Mouse (Mus musculus): ENCODE data around the gene Hspa1l. TPM values are rescaled to one million over a fixed set of nuclear protein-coding genes. Genes with fewer than 3 reads are reported as not detected.

The Hspa1l gene
- polyA plus RNA-seq, 1 experiment from 2014 or later, result 0.66 TPM

GRCm38 (mm10) chr17:35026206-35026605 is 53.7 kb downstream of the Hspa1l start:
- Histone ChIP-seq H3K9me3 (ENCODE audit: control insufficient read depth, low read length) (no peaks in the 10 kb centered on the region), H3K4me3 (ENCODE audit: low read depth, low read length) (no peak overlapping the region), H3K4me2 (no peak overlapping the region), H3K36me3 (ENCODE audit: control insufficient read depth, insufficient read depth, low read length) (no peaks in the 10 kb centered on the region), H3K27me3 (replicated peaks; ENCODE audit: control insufficient read depth, insufficient read depth, low read length) (no peaks in the 10 kb centered on the region), H3K4me1 (replicated peaks; ENCODE audit: control insufficient read depth, insufficient read depth, low read length) (peaks cover 61% of the 10 kb centered on the region), H3K9ac (ENCODE audit: low read depth, low read length) (no peak overlapping the region), H3K27ac (ENCODE audit: low read depth, low read length) (no peak overlapping the region)
- ATAC-seq (replicated peaks; ENCODE audit: low FRiP score) (no peak), DNase-seq (ENCODE audit: low spot score) (no peak)
- WGBS, result 76% methylated on average over 5 of the region's 5 CpGs

DNA sequence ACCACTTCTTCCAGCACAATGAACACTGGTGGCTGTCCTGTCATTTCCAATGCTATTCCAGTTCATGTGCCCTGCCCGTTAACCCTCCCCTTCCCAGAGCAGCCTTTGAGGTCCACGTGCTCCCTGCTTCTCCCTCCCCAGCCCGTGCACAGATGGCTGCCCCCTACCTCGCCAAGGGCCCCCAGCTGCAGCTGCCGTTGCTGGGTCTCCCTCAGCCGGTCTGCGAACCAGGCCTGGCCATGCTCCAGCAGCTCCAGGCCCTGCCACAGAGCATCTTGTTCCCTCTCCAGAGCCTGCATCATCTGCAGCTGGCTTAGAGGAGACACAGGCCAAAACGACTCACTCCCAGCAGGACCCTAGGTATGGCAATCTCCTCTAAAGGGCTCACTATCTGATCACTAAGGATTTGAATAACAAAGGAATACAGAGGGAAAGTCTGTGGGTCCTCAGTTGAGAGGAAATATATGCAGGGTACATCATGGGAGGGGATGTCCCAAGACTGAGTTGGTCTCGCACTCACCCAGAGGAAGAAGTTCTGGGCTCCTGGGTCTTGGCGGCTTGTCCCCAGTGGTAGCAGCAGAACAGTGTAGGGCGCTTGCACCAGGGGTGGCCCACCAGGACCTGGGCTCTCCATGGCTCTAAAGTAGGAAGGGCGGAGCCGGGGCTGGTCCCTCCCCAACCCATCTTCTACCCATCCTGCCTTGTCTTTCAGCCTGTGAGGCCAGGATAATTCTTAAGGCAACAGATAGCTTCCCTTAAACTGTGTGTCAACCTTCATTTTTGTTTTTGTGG is 55.0 kb downstream of the Hspa1l start, which contains the start of gene Sapcd1:
Gene Sapcd1, minus strand, starts transcription at position 740 of the 792 bp plus-strand sequence.
- 0 out of 2 replicates have a peak, but pooled peaks have one; percentile 41 for ATAC-seq (replicated peaks; ENCODE audit: low FRiP score)

DNA sequence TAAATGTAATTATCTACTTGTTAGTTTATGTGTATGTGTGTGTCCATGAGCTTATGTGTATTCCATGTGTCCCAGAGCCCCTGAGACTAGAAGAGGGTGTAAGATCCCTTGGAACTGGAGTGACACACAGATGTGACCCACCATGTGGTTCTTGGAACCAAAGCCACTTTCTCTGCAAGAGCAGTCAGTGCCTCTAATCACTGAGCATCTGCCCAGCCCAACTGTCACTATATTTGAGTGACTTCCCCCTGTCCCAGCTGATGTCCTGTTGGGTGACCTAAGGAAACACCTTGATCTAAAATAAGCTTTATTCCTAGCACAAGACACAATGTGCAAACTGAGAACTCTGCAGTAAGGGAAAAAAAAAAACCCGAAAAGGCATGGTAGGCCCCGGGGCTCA is 55.8 kb downstream of the Hspa1l start:
- H3K4me3 ChIP-seq (ENCODE audit: low read depth, low read length), result no peak overlapping the region
- peaks cover 43% of the 10 kb centered on the region for H3K4me1 ChIP-seq (replicated peaks; ENCODE audit: control insufficient read depth, insufficient read depth, low read length)
- H3K4me2 ChIP-seq, result no peak overlapping the region
- no peak overlapping the region for H3K27ac ChIP-seq (ENCODE audit: low read depth, low read length)
- no peaks in the 10 kb centered on the region for H3K9me3 ChIP-seq (ENCODE audit: control insufficient read depth, low read length)
- 67% methylated on average over 2 of the region's 2 CpGs for WGBS
- no peaks in the 10 kb centered on the region for H3K36me3 ChIP-seq (ENCODE audit: control insufficient read depth, insufficient read depth, low read length)
- no peak for DNase-seq (ENCODE audit: low spot score)
- H3K9ac ChIP-seq (ENCODE audit: low read depth, low read length), result no peak overlapping the region
- no peaks in the 10 kb centered on the region for H3K27me3 ChIP-seq (replicated peaks; ENCODE audit: control insufficient read depth, insufficient read depth, low read length)
- no peak for ATAC-seq (replicated peaks; ENCODE audit: low FRiP score)

More for the DNA sequence above, 55.0 kb downstream of the Hspa1l start, which contains the start of gene Sapcd1:
- Histone ChIP-seq H3K27ac (ENCODE audit: low read depth, low read length) (peak within 1 kb of the TSS; percentile 32; the same call in 1 of the 2 replicates), H3K4me3 (ENCODE audit: low read depth, low read length) (peak within 1 kb of the TSS; percentile 15; the same call in 1 of the 2 replicates), H3K4me2 (peak within 1 kb of the TSS; percentile 23; the same call in 1 of the 2 replicates), H3K36me3 (ENCODE audit: control insufficient read depth, insufficient read depth, low read length) (no peaks in the 10 kb centered on the region), H3K4me1 (replicated peaks; ENCODE audit: control insufficient read depth, insufficient read depth, low read length) (peaks cover 52% of the 10 kb centered on the region), H3K9ac (ENCODE audit: low read depth, low read length) (peak within 1 kb of the TSS; percentile 46), H3K9me3 (ENCODE audit: control insufficient read depth, low read length) (no peaks in the 10 kb centered on the region), H3K27me3 (replicated peaks; ENCODE audit: control insufficient read depth, insufficient read depth, low read length) (no peaks in the 10 kb centered on the region)
- DNase-seq (ENCODE audit: low spot score), result no peak
- 54% methylated on average over 13 of the region's 13 CpGs for WGBS

Other genes with a start within 250 kb of the Hspa1l start
- gene C4b, start 228.8 kb upstream of the Hspa1l start, polyA plus RNA-seq (2014; fragmentation: Nextera tagmentation; extraction: Ambion mirVana), result 0.13 and 0.23 TPM in 2 replicates
- gene Cyp21a1, start 168.1 kb upstream of the Hspa1l start, polyA plus RNA-seq (2014; fragmentation: Nextera tagmentation; extraction: Ambion mirVana), result not detected in 2 replicates
- 25.1 and 27.1 TPM in 2 replicates for gene Stk19, start 135.8 kb upstream of the Hspa1l start, polyA plus RNA-seq (2014; fragmentation: Nextera tagmentation; extraction: Ambion mirVana)
- 55.4 and 56.3 TPM in 2 replicates for gene Dxo, start 135.7 kb upstream of the Hspa1l start, polyA plus RNA-seq (2014; fragmentation: Nextera tagmentation; extraction: Ambion mirVana)
- 43.7 and 44.8 TPM in 2 replicates for gene Skiv2l, start 122.5 kb upstream of the Hspa1l start, polyA plus RNA-seq (2014; fragmentation: Nextera tagmentation; extraction: Ambion mirVana)
- 108 and 114 TPM in 2 replicates for gene Nelfe, start 122.3 kb upstream of the Hspa1l start, polyA plus RNA-seq (2014; fragmentation: Nextera tagmentation; extraction: Ambion mirVana)
- 67.6 and 74.9 TPM in 2 replicates for gene Cfb, start 110.2 kb upstream of the Hspa1l start, polyA plus RNA-seq (2014; fragmentation: Nextera tagmentation; extraction: Ambion mirVana)
- gene Zbtb12, start 93.2 kb upstream of the Hspa1l start, polyA plus RNA-seq (2014; fragmentation: Nextera tagmentation; extraction: Ambion mirVana), result 0.45 and 0.86 TPM in 2 replicates
- gene Gm20547, start 90.7 kb upstream of the Hspa1l start, polyA plus RNA-seq (2014; fragmentation: Nextera tagmentation; extraction: Ambion mirVana), result 0.09 TPM in 1 of 2 replicates, not detected in the other
- gene C2, start 74.4 kb upstream of the Hspa1l start, polyA plus RNA-seq (2014; fragmentation: Nextera tagmentation; extraction: Ambion mirVana), result 8.1 and 9.0 TPM in 2 replicates
- gene Ehmt2, start 74.2 kb upstream of the Hspa1l start, polyA plus RNA-seq (2014; fragmentation: Nextera tagmentation; extraction: Ambion mirVana), result 43.6 and 50.9 TPM in 2 replicates
- 0.97 and 1.3 TPM in 2 replicates for gene Slc44a4, start 58.2 kb upstream of the Hspa1l start, polyA plus RNA-seq (2014; fragmentation: Nextera tagmentation; extraction: Ambion mirVana)
- gene Neu1, start 41.5 kb upstream of the Hspa1l start, polyA plus RNA-seq (2014; fragmentation: Nextera tagmentation; extraction: Ambion mirVana), result 24.4 and 26.4 TPM in 2 replicates
- gene Hspa1b, start 13.5 kb upstream of the Hspa1l start, polyA plus RNA-seq (2014; fragmentation: Nextera tagmentation; extraction: Ambion mirVana), result 0.14 and 0.41 TPM in 2 replicates
- gene Gm20481, start 2.8 kb upstream of the Hspa1l start, polyA plus RNA-seq (2014; fragmentation: Nextera tagmentation; extraction: Ambion mirVana), result not detected in 2 replicates
- gene Hspa1a, start 547 bp upstream of the Hspa1l start, polyA plus RNA-seq (2014; fragmentation: Nextera tagmentation; extraction: Ambion mirVana), result 4.7 and 5.7 TPM in 2 replicates
- 304 and 315 TPM in 2 replicates for gene Lsm2, start 9.2 kb downstream of the Hspa1l start, polyA plus RNA-seq (2014; fragmentation: Nextera tagmentation; extraction: Ambion mirVana)
- gene Vars, start 28.3 kb downstream of the Hspa1l start, polyA plus RNA-seq (2014; fragmentation: Nextera tagmentation; extraction: Ambion mirVana), result 234 and 245 TPM in 2 replicates
- gene Vwa7, start 43.9 kb downstream of the Hspa1l start, polyA plus RNA-seq (2014; fragmentation: Nextera tagmentation; extraction: Ambion mirVana), result 0.16 TPM in 2 replicates
- gene Sapcd1, start 55.3 kb downstream of the Hspa1l start, polyA plus RNA-seq (2014; fragmentation: Nextera tagmentation; extraction: Ambion mirVana), result 6.9 and 8.5 TPM in 2 replicates
- 3.8 and 4.7 TPM in 2 replicates for gene Msh5, start 74.0 kb downstream of the Hspa1l start, polyA plus RNA-seq (2014; fragmentation: Nextera tagmentation; extraction: Ambion mirVana)
- 118 and 134 TPM in 2 replicates for gene Clic1, start 77.3 kb downstream of the Hspa1l start, polyA plus RNA-seq (2014; fragmentation: Nextera tagmentation; extraction: Ambion mirVana)
- 124 and 132 TPM in 2 replicates for gene Ddah2, start 86.3 kb downstream of the Hspa1l start, polyA plus RNA-seq (2014; fragmentation: Nextera tagmentation; extraction: Ambion mirVana)
- 0.34 and 1.8 TPM in 2 replicates for gene Ly6g6c, start 92.7 kb downstream of the Hspa1l start, polyA plus RNA-seq (2014; fragmentation: Nextera tagmentation; extraction: Ambion mirVana)
- gene Mpig6b, start 93.5 kb downstream of the Hspa1l start, polyA plus RNA-seq (2014; fragmentation: Nextera tagmentation; extraction: Ambion mirVana), result 8.4 and 11.2 TPM in 2 replicates
- 0.57 TPM in 1 of 2 replicates, not detected in the other for gene Ly6g6e, start 104.2 kb downstream of the Hspa1l start, polyA plus RNA-seq (2014; fragmentation: Nextera tagmentation; extraction: Ambion mirVana)
- 0.44 and 0.78 TPM in 2 replicates for gene Ly6g6d, start 105.4 kb downstream of the Hspa1l start, polyA plus RNA-seq (2014; fragmentation: Nextera tagmentation; extraction: Ambion mirVana)
- gene Ly6g6f, start 112.9 kb downstream of the Hspa1l start, polyA plus RNA-seq (2014; fragmentation: Nextera tagmentation; extraction: Ambion mirVana), result 12.8 and 13.5 TPM in 2 replicates
- gene Abhd16a, start 116.6 kb downstream of the Hspa1l start, polyA plus RNA-seq (2014; fragmentation: Nextera tagmentation; extraction: Ambion mirVana), result 71.6 and 79.8 TPM in 2 replicates
- not detected in 2 replicates for gene Ly6g5c, start 135.6 kb downstream of the Hspa1l start, polyA plus RNA-seq (2014; fragmentation: Nextera tagmentation; extraction: Ambion mirVana)
- 0.69 and 0.89 TPM in 2 replicates for gene Ly6g5b, start 142.7 kb downstream of the Hspa1l start, polyA plus RNA-seq (2014; fragmentation: Nextera tagmentation; extraction: Ambion mirVana)
- 23.7 and 25.2 TPM in 2 replicates for gene Gpank1, start 148.8 kb downstream of the Hspa1l start, polyA plus RNA-seq (2014; fragmentation: Nextera tagmentation; extraction: Ambion mirVana)
- gene Csnk2b, start 149.3 kb downstream of the Hspa1l start, polyA plus RNA-seq (2014; fragmentation: Nextera tagmentation; extraction: Ambion mirVana), result 246 and 259 TPM in 2 replicates
- gene D17H6S53E, start 153.7 kb downstream of the Hspa1l start, polyA plus RNA-seq (2014; fragmentation: Nextera tagmentation; extraction: Ambion mirVana), result 6.0 and 7.1 TPM in 2 replicates
- gene Apom, start 159.3 kb downstream of the Hspa1l start, polyA plus RNA-seq (2014; fragmentation: Nextera tagmentation; extraction: Ambion mirVana), result 429 and 459 TPM in 2 replicates
- 61.4 and 73.6 TPM in 2 replicates for gene Bag6, start 162.5 kb downstream of the Hspa1l start, polyA plus RNA-seq (2014; fragmentation: Nextera tagmentation; extraction: Ambion mirVana)
- gene Prrc2a, start 192.2 kb downstream of the Hspa1l start, polyA plus RNA-seq (2014; fragmentation: Nextera tagmentation; extraction: Ambion mirVana), result 169 and 205 TPM in 2 replicates
- 13.9 and 20.0 TPM in 2 replicates for gene Aif1, start 203.4 kb downstream of the Hspa1l start, polyA plus RNA-seq (2014; fragmentation: Nextera tagmentation; extraction: Ambion mirVana)
- 24.1 and 28.1 TPM in 2 replicates for gene Lst1, start 215.7 kb downstream of the Hspa1l start, polyA plus RNA-seq (2014; fragmentation: Nextera tagmentation; extraction: Ambion mirVana)
- 0.70 and 0.78 TPM in 2 replicates for gene Ltb, start 221.7 kb downstream of the Hspa1l start, polyA plus RNA-seq (2014; fragmentation: Nextera tagmentation; extraction: Ambion mirVana)
- gene Tnf, start 229.3 kb downstream of the Hspa1l start, polyA plus RNA-seq (2014; fragmentation: Nextera tagmentation; extraction: Ambion mirVana), result 0.47 and 0.53 TPM in 2 replicates
- gene Lta, start 232.6 kb downstream of the Hspa1l start, polyA plus RNA-seq (2014; fragmentation: Nextera tagmentation; extraction: Ambion mirVana), result not detected in 2 replicates
- gene Gm16181, start 248.1 kb downstream of the Hspa1l start, polyA plus RNA-seq (2014; fragmentation: Nextera tagmentation; extraction: Ambion mirVana), result 0.53 TPM in 1 of 2 replicates, not detected in the other

Data from liver, embryonic 11.5 days (tissue).